Mouse (Mus musculus): ENCODE measurements around the gene Dkk2.

- no peak for TF ChIP-seq HCFC1 (IDR thresholded peaks at IDR 0.05; ENCODE audit: low read depth, low read length)
- no peak for TF ChIP-seq MEF2A (IDR thresholded peaks at IDR 0.05; ENCODE audit: extremely low read depth, insufficient replicate concordance, low read depth, low read length, poor library complexity, severe bottlenecking)
- no peak for TF ChIP-seq POLR2A (IDR thresholded peaks at IDR 0.05; ENCODE audit: control insufficient read depth in 1 of 2, insufficient read depth in 1 of 2, low read depth in 1 of 2, low read length in 2 of 2, poor library complexity in 1 of 2)
- no peak for TF ChIP-seq MYC (IDR thresholded peaks at IDR 0.05; ENCODE audit: low read depth, low read length)
- TF ChIP-seq MAX (IDR thresholded peaks at IDR 0.05; ENCODE audit: low read length): no peak
- no peak for TF ChIP-seq ZKSCAN1 (IDR thresholded peaks at IDR 0.05; ENCODE audit: low read depth, low read length)
- no peak for TF ChIP-seq BHLHE40 (IDR thresholded peaks at IDR 0.05; ENCODE audit: borderline replicate concordance, low read depth, low read length)
- TF ChIP-seq POLR2AphosphoS2 (IDR thresholded peaks at IDR 0.05; ENCODE audit: low read length): no peak
- no peak for TF ChIP-seq CHD1 (IDR thresholded peaks at IDR 0.05; ENCODE audit: low read depth, low read length)
Measured at GRCm38 (mm10) chr3:132064920-132065319, 20.2 kb upstream of the Dkk2 start.
